8 mouse cellular contexts compared by ENCODE assay signal in genomic region chr11:84243562-84243961, GRCm38 (mm10).
DNase-seq lines count a peak whose midpoint lies in the region; ATAC-seq and TF ChIP-seq lines count a peak whose summit lies in the region.

No protein-coding gene starts in this region.

- H3K4me1 ChIP-seq in kidney, embryonic 15.5 days, result no peaks in the 10 kb centered on the region
- H3K4me1 ChIP-seq in bone marrow macrophage, adult 2 months (ENCODE audit: control insufficient read depth, insufficient read depth, low read length), result no peaks in the 10 kb centered on the region
- H3K4me1 ChIP-seq in thymus, adult 2 months (replicated peaks; ENCODE audit: control insufficient read depth, insufficient read depth, low read length), result no peaks in the 10 kb centered on the region

- peaks cover 13% of the 10 kb centered on the region for H3K36me3 ChIP-seq in kidney, embryonic 15.5 days
- no peaks in the 10 kb centered on the region for H3K36me3 ChIP-seq in thymus, adult 2 months (ENCODE audit: control insufficient read depth, insufficient read depth, low read length)

- TF ChIP-seq POLR2A in bone marrow macrophage, adult 2 months (IDR thresholded peaks at IDR 0.05; ENCODE audit: borderline replicate concordance, low read depth, low read length), result no peak
- TF ChIP-seq POLR2A in thymus, adult 2 months (IDR thresholded peaks at IDR 0.05; ENCODE audit: control insufficient read depth, extremely low read depth, insufficient read depth, low read length, poor library complexity), result no peak

- peak; percentile 34 for DNase-seq in kidney, adult 11 months
- DNase-seq in ES-CJ7 (ENCODE audit: low read depth, low spot score), result peak; percentile 58
- DNase-seq in kidney, postnatal 4 days, result peak; percentile 75 to 79
- DNase-seq in lung, postnatal 36 days, result peak; percentile 82
- peak; percentile 59 for DNase-seq in thymus, adult 2 months

- TF ChIP-seq CTCF in bone marrow macrophage, adult 2 months (IDR thresholded peaks at IDR 0.05; ENCODE audit: low read depth, low read length), result 0 out of 2 replicates have a peak, but pooled peaks have one; percentile 20
- no peak for TF ChIP-seq CTCF in thymus, adult 2 months (IDR thresholded peaks at IDR 0.05; ENCODE audit: borderline replicate concordance, control insufficient read depth, extremely low read depth, insufficient read depth, low read length, poor library complexity)

- H3K9me3 ChIP-seq in kidney, embryonic 15.5 days (replicated peaks), result no peaks in the 10 kb centered on the region

- H3K9ac ChIP-seq in kidney, embryonic 15.5 days, result no peak overlapping the region

- H3K27me3 ChIP-seq in kidney, embryonic 15.5 days, result no peaks in the 10 kb centered on the region
- H3K27me3 ChIP-seq in thymus, adult 2 months (ENCODE audit: control insufficient read depth, insufficient read depth, low read length), result no peaks in the 10 kb centered on the region

- no peak overlapping the region for H3K4me3 ChIP-seq in kidney, embryonic 15.5 days (replicated peaks)
- H3K4me3 ChIP-seq in bone marrow macrophage, adult 2 months (ENCODE audit: insufficient read depth, low read length), result no peak overlapping the region
- H3K4me3 ChIP-seq in thymus, adult 2 months (ENCODE audit: control insufficient read depth, insufficient read depth, low read length), result no peak overlapping the region

- no peak overlapping the region for H3K27ac ChIP-seq in kidney, embryonic 15.5 days
- no peak overlapping the region for H3K27ac ChIP-seq in bone marrow macrophage, adult 2 months (ENCODE audit: insufficient read depth, low read depth, low read length)
- H3K27ac ChIP-seq in thymus, adult 2 months (ENCODE audit: control insufficient read depth, insufficient read depth, low read length), result no peak overlapping the region

- no peak overlapping the region for H3K4me2 ChIP-seq in kidney, embryonic 15.5 days

- no peak for ATAC-seq in kidney, embryonic 15.5 days (replicated peaks; ENCODE audit: low FRiP score)
- ATAC-seq in erythroblast, adult 5-6 weeks (replicated peaks; ENCODE audit: low FRiP score, poor library complexity, severe bottlenecking), result 0 out of 2 replicates have a peak, but pooled peaks have one; percentile 74
